Mouse (Mus musculus) G1E (cell line): ENCODE data around the gene Grcc10.

Experiments used
- CTCF ChIP-seq: IDR thresholded peaks from 2 replicates; pipeline ENCODE4 v1.5.1; 2012; ENCODE audit warnings: low read depth, low read length, inconsistent platforms, mixed read lengths
- GATA1 ChIP-seq: IDR thresholded peaks from 2 replicates; pipeline ENCODE4 v1.6.1; 2012; ENCODE audit warnings: borderline replicate concordance, low read length, inconsistent platforms, mixed read lengths

GRCm38 (mm10) chr6:124702102-124702783, 38.9 kb downstream of the Grcc10 start:
- no peak for TF ChIP-seq CTCF
- TF ChIP-seq GATA1: no peak
